Mouse (Mus musculus): ENCODE results near the gene Slc47a1. TPM values are rescaled to one million over a fixed set of nuclear protein-coding genes. Genes with fewer than 3 reads are reported as not detected.

Slc47a1 gene
- polyA plus RNA-seq, 1 experiment from 2014 or later = 3.6 TPM

- Histone ChIP-seq H3K27me3 (ENCODE audit: control insufficient read depth, insufficient read depth, low read depth, low read length) (peaks cover 21% of the 10 kb centered on the region), H3K27ac (ENCODE audit: low read length) (no peak overlapping the region), H3K36me3 (ENCODE audit: control insufficient read depth, insufficient read depth, low read length) (no peaks in the 10 kb centered on the region), H3K4me1 (replicated peaks; ENCODE audit: control insufficient read depth, insufficient read depth, low read length) (no peaks in the 10 kb centered on the region), H3K4me2 (ENCODE audit: low read depth, low read length) (peak overlapping the region; percentile 61), H3K4me3 (ENCODE audit: low read length) (peak overlapping the region; percentile 36), H3K9me3 (ENCODE audit: control insufficient read depth, low read length) (no peaks in the 10 kb centered on the region), H3K9ac (ENCODE audit: low read length) (no peak overlapping the region)
- 17% methylated on average over 10 of the region's 10 CpGs for WGBS
- no peak for ATAC-seq (ENCODE audit: low read depth)
Measured at GRCm38 (mm10) chr11:61341971-61342370, 36.2 kb downstream of the Slc47a1 start.

GRCm38 (mm10) chr11:61341233-61341632, 36.9 kb downstream of the Slc47a1 start:
- H3K9me3 ChIP-seq (ENCODE audit: control insufficient read depth, low read length) = no peaks in the 10 kb centered on the region
- no peaks in the 10 kb centered on the region for H3K4me1 ChIP-seq (replicated peaks; ENCODE audit: control insufficient read depth, insufficient read depth, low read length)
- H3K27me3 ChIP-seq (ENCODE audit: control insufficient read depth, insufficient read depth, low read depth, low read length) = peaks cover 21% of the 10 kb centered on the region
- no peak overlapping the region for H3K27ac ChIP-seq (ENCODE audit: low read length)
- 70% methylated on average over 4 of the region's 4 CpGs for WGBS
- no peaks in the 10 kb centered on the region for H3K36me3 ChIP-seq (ENCODE audit: control insufficient read depth, insufficient read depth, low read length)
- no peak for ATAC-seq (ENCODE audit: low read depth)
- H3K9ac ChIP-seq (ENCODE audit: low read length) = no peak overlapping the region
- no peak overlapping the region for H3K4me3 ChIP-seq (ENCODE audit: low read length)
- no peak overlapping the region for H3K4me2 ChIP-seq (ENCODE audit: low read depth, low read length)

- Histone ChIP-seq H3K27me3 (ENCODE audit: control insufficient read depth, insufficient read depth, low read depth, low read length) (peaks cover 16% of the 10 kb centered on the region), H3K4me2 (ENCODE audit: low read depth, low read length) (no peak overlapping the region)
- WGBS = 88% methylated on average over 4 of the region's 4 CpGs
Measured at GRCm38 (mm10) chr11:61340374-61340773, 37.8 kb downstream of the Slc47a1 start.

GRCm38 (mm10) chr11:61337586-61337985, 40.6 kb downstream of the Slc47a1 start:
- H3K4me2 ChIP-seq (ENCODE audit: low read depth, low read length) = no peak overlapping the region

More at GRCm38 (mm10) chr11:61340374-61340773, 37.8 kb downstream of the Slc47a1 start:
- no peaks in the 10 kb centered on the region for H3K9me3 ChIP-seq (ENCODE audit: control insufficient read depth, low read length)
- no peaks in the 10 kb centered on the region for H3K4me1 ChIP-seq (replicated peaks; ENCODE audit: control insufficient read depth, insufficient read depth, low read length)
- H3K9ac ChIP-seq (ENCODE audit: low read length) = no peak overlapping the region
- ATAC-seq (ENCODE audit: low read depth) = no peak
- H3K27ac ChIP-seq (ENCODE audit: low read length) = no peak overlapping the region
- H3K4me3 ChIP-seq (ENCODE audit: low read length) = no peak overlapping the region
- H3K36me3 ChIP-seq (ENCODE audit: control insufficient read depth, insufficient read depth, low read length) = no peaks in the 10 kb centered on the region

GRCm38 (mm10) chr11:61320904-61321687, 57.0 kb downstream of the Slc47a1 start:
- no peak overlapping the region for H3K4me3 ChIP-seq (ENCODE audit: low read length)
- WGBS = 57% methylated on average over 10 of the region's 10 CpGs

More at GRCm38 (mm10) chr11:61337586-61337985, 40.6 kb downstream of the Slc47a1 start:
- H3K27ac ChIP-seq (ENCODE audit: low read length) = no peak overlapping the region
- peaks cover 10% of the 10 kb centered on the region for H3K27me3 ChIP-seq (ENCODE audit: control insufficient read depth, insufficient read depth, low read depth, low read length)
- 65% methylated on average over 10 of the region's 10 CpGs for WGBS
- ATAC-seq (ENCODE audit: low read depth) = no peak
- H3K9ac ChIP-seq (ENCODE audit: low read length) = no peak overlapping the region
- H3K4me1 ChIP-seq (replicated peaks; ENCODE audit: control insufficient read depth, insufficient read depth, low read length) = no peaks in the 10 kb centered on the region
- H3K4me3 ChIP-seq (ENCODE audit: low read length) = no peak overlapping the region
- H3K36me3 ChIP-seq (ENCODE audit: control insufficient read depth, insufficient read depth, low read length) = no peaks in the 10 kb centered on the region
- no peaks in the 10 kb centered on the region for H3K9me3 ChIP-seq (ENCODE audit: control insufficient read depth, low read length)

GRCm38 (mm10) chr11:61319923-61320567, 58.1 kb downstream of the Slc47a1 start:
- Histone ChIP-seq H3K4me1 (replicated peaks; ENCODE audit: control insufficient read depth, insufficient read depth, low read length) (no peaks in the 10 kb centered on the region; the same call in 1 of the 2 replicates), H3K9me3 (ENCODE audit: control insufficient read depth, low read length) (no peaks in the 10 kb centered on the region), H3K4me2 (ENCODE audit: low read depth, low read length) (no peak overlapping the region), H3K27ac (ENCODE audit: low read length) (no peak overlapping the region), H3K9ac (ENCODE audit: low read length) (no peak overlapping the region), H3K27me3 (ENCODE audit: control insufficient read depth, insufficient read depth, low read depth, low read length) (no peaks in the 10 kb centered on the region), H3K4me3 (ENCODE audit: low read length) (no peak overlapping the region), H3K36me3 (ENCODE audit: control insufficient read depth, insufficient read depth, low read length) (no peaks in the 10 kb centered on the region)
- WGBS = 49% methylated on average over 3 of the region's 3 CpGs
- peak; percentile 36; the same call in 1 of the 2 replicates for ATAC-seq (ENCODE audit: low read depth)

More at GRCm38 (mm10) chr11:61320904-61321687, 57.0 kb downstream of the Slc47a1 start:
- Histone ChIP-seq H3K36me3 (ENCODE audit: control insufficient read depth, insufficient read depth, low read length) (no peaks in the 10 kb centered on the region), H3K4me1 (replicated peaks; ENCODE audit: control insufficient read depth, insufficient read depth, low read length) (no peaks in the 10 kb centered on the region; the same call in 1 of the 2 replicates), H3K9ac (ENCODE audit: low read length) (no peak overlapping the region), H3K27ac (ENCODE audit: low read length) (no peak overlapping the region), H3K9me3 (ENCODE audit: control insufficient read depth, low read length) (no peaks in the 10 kb centered on the region), H3K4me2 (ENCODE audit: low read depth, low read length) (no peak overlapping the region), H3K27me3 (ENCODE audit: control insufficient read depth, insufficient read depth, low read depth, low read length) (no peaks in the 10 kb centered on the region)
- no peak for ATAC-seq (ENCODE audit: low read depth)

GRCm38 (mm10) chr11:61319233-61319922, 58.8 kb downstream of the Slc47a1 start:
- Histone ChIP-seq H3K27ac (ENCODE audit: low read length) (no peak overlapping the region), H3K36me3 (ENCODE audit: control insufficient read depth, insufficient read depth, low read length) (no peaks in the 10 kb centered on the region), H3K4me1 (replicated peaks; ENCODE audit: control insufficient read depth, insufficient read depth, low read length) (no peaks in the 10 kb centered on the region; the same call in 1 of the 2 replicates), H3K4me3 (ENCODE audit: low read length) (no peak overlapping the region), H3K9me3 (ENCODE audit: control insufficient read depth, low read length) (no peaks in the 10 kb centered on the region), H3K4me2 (ENCODE audit: low read depth, low read length) (no peak overlapping the region), H3K9ac (ENCODE audit: low read length) (no peak overlapping the region), H3K27me3 (ENCODE audit: control insufficient read depth, insufficient read depth, low read depth, low read length) (no peaks in the 10 kb centered on the region)
- WGBS = 41% methylated on average over 12 of the region's 12 CpGs
- ATAC-seq (ENCODE audit: low read depth) = no peak

GRCm38 (mm10) chr11:61316864-61317263, 61.3 kb downstream of the Slc47a1 start:
- no peak for ATAC-seq (ENCODE audit: low read depth)
- 33% methylated on average over 2 of the region's 2 CpGs for WGBS
- Histone ChIP-seq H3K36me3 (ENCODE audit: control insufficient read depth, insufficient read depth, low read length) (no peaks in the 10 kb centered on the region), H3K4me2 (ENCODE audit: low read depth, low read length) (no peak overlapping the region), H3K4me3 (ENCODE audit: low read length) (no peak overlapping the region), H3K9me3 (ENCODE audit: control insufficient read depth, low read length) (no peaks in the 10 kb centered on the region), H3K4me1 (replicated peaks; ENCODE audit: control insufficient read depth, insufficient read depth, low read length) (no peaks in the 10 kb centered on the region; the same call in 1 of the 2 replicates), H3K27ac (ENCODE audit: low read length) (no peak overlapping the region), H3K9ac (ENCODE audit: low read length) (no peak overlapping the region), H3K27me3 (ENCODE audit: control insufficient read depth, insufficient read depth, low read depth, low read length) (no peaks in the 10 kb centered on the region)

GRCm38 (mm10) chr11:61310321-61310720, 67.8 kb downstream of the Slc47a1 start:
- WGBS = 51% methylated on average over 7 of the region's 7 CpGs
- H3K9me3 ChIP-seq (ENCODE audit: control insufficient read depth, low read length) = peaks cover 3% of the 10 kb centered on the region

More at GRCm38 (mm10) chr11:61310321-61310720, 67.8 kb downstream of the Slc47a1 start:
- H3K36me3 ChIP-seq (ENCODE audit: control insufficient read depth, insufficient read depth, low read length) = no peaks in the 10 kb centered on the region
- H3K4me1 ChIP-seq (replicated peaks; ENCODE audit: control insufficient read depth, insufficient read depth, low read length) = no peaks in the 10 kb centered on the region
- H3K27me3 ChIP-seq (ENCODE audit: control insufficient read depth, insufficient read depth, low read depth, low read length) = no peaks in the 10 kb centered on the region
- H3K27ac ChIP-seq (ENCODE audit: low read length) = no peak overlapping the region
- no peak overlapping the region for H3K9ac ChIP-seq (ENCODE audit: low read length)
- no peak overlapping the region for H3K4me2 ChIP-seq (ENCODE audit: low read depth, low read length)
- H3K4me3 ChIP-seq (ENCODE audit: low read length) = no peak overlapping the region
- no peak for ATAC-seq (ENCODE audit: low read depth)

Data from lung, embryonic 16.5 days (tissue).